Mouse (Mus musculus) spleen, adult 12 weeks (tissue): ENCODE data around the gene Prlhr.

Experiments
- DNase-seq: peaks from one replicate; pipeline ENCODE4 v3.0.0; 2022; ENCODE audit warnings: low spot score

The Prlhr gene

GRCm38 (mm10) chr19:60468254-60468762 is at the start of gene Prlhr:
Gene Prlhr (minus strand): TSS chr19:60468304.
- DNase-seq, result no peak

DNA sequence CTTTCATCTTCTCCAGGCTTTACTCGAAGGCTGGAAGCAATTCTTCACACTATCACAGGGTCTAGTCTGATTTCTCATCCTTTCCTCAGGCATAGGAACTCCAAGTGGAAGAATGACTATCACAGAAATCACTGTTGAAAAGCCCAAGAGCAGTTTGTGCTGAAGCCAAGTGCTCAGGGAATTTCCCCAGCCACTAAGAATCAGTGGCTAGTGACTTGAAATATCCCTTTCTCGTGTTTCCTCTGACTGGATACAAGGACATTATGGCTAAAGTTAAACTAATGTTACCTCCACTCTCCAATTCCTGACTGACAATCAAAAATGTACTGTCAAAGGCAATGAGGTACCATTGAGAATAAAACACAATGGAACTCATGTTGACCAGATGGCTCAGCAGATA is 47.0 kb upstream of the Prlhr start:
- no peak for DNase-seq

DNA sequence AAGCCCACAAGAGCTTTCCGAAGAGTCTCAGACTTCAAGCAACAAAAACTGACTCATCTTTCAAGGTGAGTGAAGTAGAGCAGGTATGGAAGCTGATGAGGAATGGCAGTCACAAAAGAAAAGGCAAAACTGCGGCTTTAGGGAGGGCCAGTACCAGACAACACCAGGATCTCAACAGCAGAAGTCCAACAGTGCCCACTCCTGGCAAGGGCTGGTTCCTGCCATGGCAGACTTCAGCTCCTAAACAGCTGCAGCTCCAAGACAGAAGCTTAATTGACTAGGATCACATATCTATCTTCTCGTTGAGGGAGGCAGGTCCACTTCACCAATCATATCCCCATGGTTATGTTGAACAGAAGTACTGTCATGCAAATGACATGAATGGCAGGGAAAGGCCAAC is 45.3 kb upstream of the Prlhr start:
- no peak for DNase-seq

DNA sequence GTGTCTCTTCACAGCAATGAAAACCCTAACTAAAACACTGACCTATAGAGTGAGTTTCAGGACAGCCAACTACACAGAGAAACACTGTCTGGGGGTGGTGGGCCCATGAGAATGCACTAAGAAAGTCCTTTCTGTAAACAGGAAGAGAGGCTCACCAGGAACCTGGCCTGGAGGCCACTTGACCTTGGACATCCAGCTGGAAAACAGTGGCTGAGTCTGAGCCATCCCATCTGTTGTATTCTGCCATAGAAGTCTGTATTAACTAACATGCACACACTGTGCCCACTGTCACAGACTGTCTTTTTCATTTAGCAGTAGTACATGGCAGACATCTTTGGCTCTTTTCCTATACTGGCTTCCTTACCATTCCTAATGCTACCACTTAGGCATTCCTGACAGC is 32.1 kb upstream of the Prlhr start:
- no peak for DNase-seq

- no peak for DNase-seq
These were observed 29.1 kb upstream of the Prlhr start for GRCm38 (mm10) chr19:60497171-60497570.

GRCm38 (mm10) chr19:60495772-60496171 is 27.7 kb upstream of the Prlhr start:
- DNase-seq, result no peak

- DNase-seq, result no peak
These were observed 21.5 kb upstream of the Prlhr start for GRCm38 (mm10) chr19:60489566-60489965.

- no peak for DNase-seq
These were observed 17.2 kb upstream of the Prlhr start for GRCm38 (mm10) chr19:60485261-60485660.

GRCm38 (mm10) chr19:60478859-60479258 is 10.8 kb upstream of the Prlhr start:
- DNase-seq, result no peak

DNA sequence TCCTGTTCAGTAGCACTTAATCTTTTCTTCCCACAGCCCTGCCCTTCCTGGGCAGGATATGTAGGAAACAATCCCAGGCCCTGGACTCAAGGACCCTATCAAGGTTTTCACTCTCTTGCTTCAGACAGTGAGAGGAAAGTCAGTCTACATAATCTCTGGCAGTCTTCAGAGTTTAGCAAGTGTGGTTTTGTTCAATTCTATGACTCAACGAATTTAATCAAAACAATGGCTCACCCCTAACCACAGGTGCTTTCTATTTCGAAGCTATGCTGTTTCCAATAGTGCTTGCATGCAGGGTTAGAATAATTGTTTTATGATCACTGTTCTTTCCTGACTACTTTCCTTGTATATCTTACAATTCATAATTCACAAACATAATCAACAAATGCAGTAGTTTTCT is 9.7 kb upstream of the Prlhr start:
- DNase-seq, result no peak

- no peak for DNase-seq
These were observed 742 bp upstream of the Prlhr start for GRCm38 (mm10) chr19:60468846-60469245.

DNA sequence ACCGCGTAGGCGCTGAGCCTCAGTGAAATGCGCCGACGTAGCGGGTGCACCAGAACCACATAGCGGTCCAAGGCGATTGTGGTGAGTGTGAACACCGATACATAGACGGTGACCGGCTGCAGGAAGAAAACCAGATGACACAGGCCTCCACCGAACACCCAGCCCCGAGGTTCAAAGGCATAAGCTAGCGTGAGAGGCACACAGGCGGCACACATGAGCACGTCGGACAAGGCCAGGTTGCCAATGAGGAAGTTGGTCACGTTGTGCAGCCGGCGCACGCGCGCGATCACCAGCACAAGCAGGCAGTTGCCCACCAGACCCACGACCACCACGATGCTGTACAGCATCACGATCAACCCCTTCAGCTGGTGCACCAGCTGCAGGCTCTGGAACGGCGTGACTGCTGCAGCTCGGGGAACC is 506 bp downstream of the Prlhr start:
- DNase-seq, result no peak

DNA sequence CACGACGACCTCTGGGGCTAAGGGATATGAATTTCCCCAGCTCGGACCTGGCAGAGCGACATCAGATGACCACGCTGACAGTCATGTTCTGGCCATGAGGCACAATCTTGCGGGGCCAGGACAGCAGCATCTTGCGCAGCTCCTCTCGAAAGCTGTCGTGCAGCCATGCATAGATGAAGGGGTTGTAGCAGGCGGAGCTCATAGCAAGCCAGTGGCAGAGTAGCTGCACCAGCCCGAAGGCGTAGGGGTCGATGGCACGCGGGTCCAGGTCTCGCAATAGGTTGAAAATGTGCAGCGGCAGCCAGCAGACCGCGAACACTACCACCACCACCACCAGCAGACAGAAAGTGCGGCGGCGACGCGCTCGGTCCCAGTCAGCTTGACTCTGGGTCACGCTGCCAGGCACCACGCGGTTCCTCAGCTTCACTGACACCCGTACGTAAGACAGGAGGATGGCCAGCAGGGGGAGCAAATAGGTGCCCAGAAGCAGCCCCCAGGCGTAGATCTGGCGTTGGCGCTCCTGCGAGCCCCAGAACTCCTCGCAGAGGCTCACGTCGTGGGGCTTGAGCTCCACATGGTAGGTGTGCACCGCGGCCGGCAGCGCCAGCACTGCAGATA is 1.0 kb downstream of the Prlhr start:
- peak; percentile 12 for DNase-seq

GRCm38 (mm10) chr19:60465726-60466125 is 2.4 kb downstream of the Prlhr start:
- DNase-seq, result no peak

GRCm38 (mm10) chr19:60463896-60464295 is 4.2 kb downstream of the Prlhr start:
- no peak for DNase-seq

DNA sequence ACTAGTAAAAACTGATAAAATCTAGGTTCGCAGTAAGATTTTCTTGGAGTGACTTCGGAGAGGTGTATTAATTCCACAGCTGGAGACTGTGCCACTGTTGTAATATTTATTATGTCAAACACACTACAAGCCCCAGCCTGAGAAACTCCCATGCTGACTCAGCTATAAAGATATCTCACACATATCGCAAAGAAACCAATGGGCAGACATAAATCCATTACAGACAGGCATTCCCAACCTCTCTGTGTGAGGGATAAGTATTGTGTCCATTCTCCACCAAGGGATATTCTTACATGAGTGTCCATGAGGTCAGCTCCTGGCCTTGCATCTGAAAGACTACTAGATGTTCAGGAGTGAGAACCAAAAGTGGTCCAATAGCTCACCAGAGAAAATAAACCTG is 4.7 kb downstream of the Prlhr start:
- DNase-seq, result no peak

GRCm38 (mm10) chr19:60461476-60461875 is 6.6 kb downstream of the Prlhr start:
- DNase-seq, result no peak

DNA sequence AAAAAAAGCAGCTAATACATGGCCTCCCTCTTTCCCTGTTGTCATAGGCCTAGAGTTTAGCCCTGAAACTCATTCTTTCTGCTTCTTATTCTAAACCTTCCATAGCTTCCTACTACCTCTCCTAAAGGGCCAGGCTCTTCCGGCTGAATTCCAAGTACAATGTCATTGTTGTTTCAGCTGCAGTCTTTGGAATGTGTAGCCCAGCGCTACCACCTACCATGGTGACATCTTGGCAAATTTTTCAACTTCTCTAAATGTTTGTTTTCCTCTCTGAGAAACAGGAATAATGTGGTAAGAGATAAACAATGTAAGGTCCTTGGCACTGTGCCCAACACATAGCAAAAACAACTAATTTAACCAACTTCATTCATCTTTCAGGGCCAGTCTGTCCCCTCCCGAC is 8.4 kb downstream of the Prlhr start:
- no peak for DNase-seq

GRCm38 (mm10) chr19:60459071-60459470 is 9.0 kb downstream of the Prlhr start:
- DNase-seq, result no peak

GRCm38 (mm10) chr19:60455791-60456190 is 12.3 kb downstream of the Prlhr start:
- DNase-seq, result no peak

DNA sequence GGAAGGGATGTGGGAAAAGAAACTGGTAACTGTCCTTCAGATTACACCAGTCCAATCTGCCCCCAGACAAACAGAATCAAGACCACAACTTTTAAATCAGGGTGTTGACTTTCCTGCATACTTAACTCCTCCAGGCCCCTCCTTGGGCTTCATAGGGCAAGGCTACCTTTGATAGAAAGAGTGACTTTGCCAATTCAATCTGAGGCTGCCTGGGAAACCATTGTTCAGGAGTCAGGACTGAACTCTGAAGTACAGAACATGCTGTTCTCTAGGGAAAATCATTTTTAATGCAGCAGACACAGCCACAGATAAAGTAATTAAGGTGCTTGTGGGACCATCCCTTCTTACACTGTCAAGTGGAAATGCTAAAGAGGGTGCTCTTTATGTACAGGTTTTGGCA is 27.6 kb downstream of the Prlhr start:
- DNase-seq, result no peak

DNA sequence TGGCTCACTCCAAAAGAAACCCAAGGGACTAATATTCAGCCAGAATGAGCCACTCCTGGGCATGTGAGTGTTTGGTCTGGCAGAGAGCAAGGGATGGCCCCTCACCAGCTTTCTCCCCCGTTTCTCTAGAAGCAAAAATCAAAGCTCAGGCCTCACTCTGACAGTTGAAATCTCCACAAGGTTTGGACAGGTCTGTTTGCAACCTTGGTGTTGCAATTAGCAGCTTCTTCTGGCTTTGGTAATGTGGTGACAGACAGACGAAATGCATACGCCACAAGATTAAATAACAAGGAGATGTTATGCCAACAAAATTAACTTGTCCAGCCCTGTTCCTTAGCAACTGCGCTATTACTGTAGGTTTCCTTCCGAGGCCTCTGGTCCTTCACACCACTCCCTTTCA is 28.0 kb downstream of the Prlhr start:
- DNase-seq, result no peak

GRCm38 (mm10) chr19:60437566-60438241 is 30.4 kb downstream of the Prlhr start:
- DNase-seq, result no peak
